Mouse (Mus musculus) ovary, postnatal 36 days (tissue): ENCODE data around the gene Cnnm4.

Experiments
- DNase-seq: peaks from one replicate; pipeline ENCODE4 v3.0.0; 2022; ENCODE audit warnings: low spot score, mixed read lengths

Cnnm4 gene

GRCm38 (mm10) chr1:36471181-36472105 is at the start of gene Cnnm4:
Gene Cnnm4 (plus strand): TSS chr1:36471620.
- peak; percentile 89 for DNase-seq

GRCm38 (mm10) chr1:36429511-36429910 is 41.9 kb upstream of the Cnnm4 start:
- DNase-seq: no peak

GRCm38 (mm10) chr1:36432999-36433398 is 38.4 kb upstream of the Cnnm4 start:
- DNase-seq: no peak

GRCm38 (mm10) chr1:36433616-36434015 is 37.8 kb upstream of the Cnnm4 start:
- DNase-seq: no peak

GRCm38 (mm10) chr1:36435071-36435470 is 36.3 kb upstream of the Cnnm4 start:
- DNase-seq: no peak

GRCm38 (mm10) chr1:36436515-36436914 is 34.9 kb upstream of the Cnnm4 start:
- no peak for DNase-seq

GRCm38 (mm10) chr1:36437223-36437622 is 34.2 kb upstream of the Cnnm4 start:
- no peak for DNase-seq

GRCm38 (mm10) chr1:36441101-36441500 is 30.3 kb upstream of the Cnnm4 start:
- no peak for DNase-seq

- peak; percentile 95 for DNase-seq
Measured at GRCm38 (mm10) chr1:36444471-36445464, 26.7 kb upstream of the Cnnm4 start, which contains the start of gene Lman2l. Gene Lman2l (minus strand): TSS chr1:36445271.

- DNase-seq: no peak
Measured at GRCm38 (mm10) chr1:36445508-36445907, 25.9 kb upstream of the Cnnm4 start.

GRCm38 (mm10) chr1:36446106-36446824 is 25.2 kb upstream of the Cnnm4 start:
- no peak for DNase-seq

- no peak for DNase-seq
Measured at GRCm38 (mm10) chr1:36446841-36447240, 24.6 kb upstream of the Cnnm4 start.

- no peak for DNase-seq
Measured at GRCm38 (mm10) chr1:36454055-36454815, 17.2 kb upstream of the Cnnm4 start.

GRCm38 (mm10) chr1:36457388-36458014 is 13.9 kb upstream of the Cnnm4 start:
- DNase-seq: no peak

GRCm38 (mm10) chr1:36458169-36458568 is 13.3 kb upstream of the Cnnm4 start:
- no peak for DNase-seq

GRCm38 (mm10) chr1:36461829-36462228 is 9.6 kb upstream of the Cnnm4 start:
- DNase-seq: no peak

GRCm38 (mm10) chr1:36465641-36466160 is 5.7 kb upstream of the Cnnm4 start:
- DNase-seq: no peak

- DNase-seq: no peak
Measured at GRCm38 (mm10) chr1:36467446-36467845, 4.0 kb upstream of the Cnnm4 start.

- no peak for DNase-seq
Measured at GRCm38 (mm10) chr1:36469811-36470444, 1.5 kb upstream of the Cnnm4 start.

GRCm38 (mm10) chr1:36472106-36472440 is 653 bp downstream of the Cnnm4 start:
- DNase-seq: no peak
